ENCODE assay signal across 1 mouse cellular context in genomic region chr9:116472855-116473254, GRCm38 (mm10).
TF ChIP-seq lines count a peak whose summit lies in the region.

No protein-coding gene starts in this region.

TF ChIP-seq in MEL, 35 proteins besides CTCF, POLR2A, EP300 and RAD21 (continued from another document):
- no peak for TF ChIP-seq MYB (IDR thresholded peaks at IDR 0.05; ENCODE audit: low read depth, low read length)
- TF ChIP-seq TAL1 (IDR thresholded peaks at IDR 0.05; ENCODE audit: low read length) = no peak
- TF ChIP-seq POLR2AphosphoS5 (IDR thresholded peaks at IDR 0.05; ENCODE audit: borderline replicate concordance, low read depth, low read length) = no peak
- no peak for TF ChIP-seq SIN3A (IDR thresholded peaks at IDR 0.05; ENCODE audit: low read length)
- no peak for TF ChIP-seq TBP (IDR thresholded peaks at IDR 0.05; ENCODE audit: low read depth, low read length)
- no peak for TF ChIP-seq UBTF (IDR thresholded peaks at IDR 0.05; ENCODE audit: borderline replicate concordance, insufficient read depth, low read depth, low read length)
- no peak for TF ChIP-seq ELF1 (IDR thresholded peaks at IDR 0.05; ENCODE audit: low read depth, low read length)
- no peak for TF ChIP-seq GATA1 (IDR thresholded peaks at IDR 0.05; ENCODE audit: low read depth, low read length)
- no peak for TF ChIP-seq NELFE (IDR thresholded peaks at IDR 0.05; ENCODE audit: low read depth, low read length)
- TF ChIP-seq NRF1 (IDR thresholded peaks at IDR 0.05; ENCODE audit: insufficient read depth, low read depth, low read length, poor library complexity, severe bottlenecking) = no peak
- TF ChIP-seq BHLHE40 (IDR thresholded peaks at IDR 0.05; ENCODE audit: borderline replicate concordance, low read depth, low read length) = no peak
- no peak for TF ChIP-seq ZKSCAN1 (IDR thresholded peaks at IDR 0.05; ENCODE audit: low read depth, low read length)
TF ChIP-seq in MEL: peak in this region for 0.
